Comparison of ENCODE assay signal across 27 mouse cellular contexts in genomic region chr17:79883198-79883597, GRCm38 (mm10). TPM values are rescaled to one million over a fixed set of nuclear protein-coding genes. Genes with fewer than 3 reads are reported as not detected.
DNase-seq lines count a peak whose midpoint lies in the region; ATAC-seq and TF ChIP-seq lines count a peak whose summit lies in the region.
"Had no signal": no experiment of that assay in that cellular context is flagged by ENCODE, and none has a peak within 500 bp of the region (broad histone marks: within the 10 kb centered on the region; RNA-seq: fewer than 3 reads in every experiment).

No protein-coding gene starts in this region.

- H3K27ac ChIP-seq in gastrocnemius, adult 2 months: peak overlapping the region; percentile 78
- no peak overlapping the region for H3K27ac ChIP-seq in kidney, postnatal 0 days
- no peak overlapping the region for H3K27ac ChIP-seq in midbrain, embryonic 10.5 days (replicated peaks)
- H3K27ac ChIP-seq in hindbrain, embryonic 12.5 days: no peak overlapping the region
- H3K27ac ChIP-seq: embryonic facial prominence, embryonic 13.5 days; forebrain, embryonic 12.5 days; heart, adult 2 months; heart, embryonic 15.5 days; hindbrain, embryonic 14.5 days; liver, embryonic 12.5 days; neural tube, embryonic 12.5 days; stomach, postnatal 0 days had no signal

- no peak overlapping the region for H3K9ac ChIP-seq in kidney, postnatal 0 days (ENCODE audit: low read depth, low read length)
- no peak overlapping the region for H3K9ac ChIP-seq in hindbrain, embryonic 12.5 days
- H3K9ac ChIP-seq: embryonic facial prominence, embryonic 13.5 days; forebrain, embryonic 12.5 days; heart, embryonic 15.5 days; hindbrain, embryonic 14.5 days; liver, embryonic 12.5 days; neural tube, embryonic 12.5 days had no signal

- H3K4me1 ChIP-seq in kidney, postnatal 0 days (replicated peaks; ENCODE audit: insufficient read depth, low read length): no peaks in the 10 kb centered on the region; the same call in 1 of the 2 replicates
- no peaks in the 10 kb centered on the region for H3K4me1 ChIP-seq in midbrain, embryonic 10.5 days
- H3K4me1 ChIP-seq in hindbrain, embryonic 12.5 days: no peaks in the 10 kb centered on the region
- H3K4me1 ChIP-seq: forebrain, embryonic 12.5 days had no signal

- no peak overlapping the region for H3K4me2 ChIP-seq in kidney, postnatal 0 days (ENCODE audit: low read length)
- H3K4me2 ChIP-seq in hindbrain, embryonic 12.5 days (replicated peaks): no peak overlapping the region
- H3K4me2 ChIP-seq: embryonic facial prominence, embryonic 13.5 days; forebrain, embryonic 12.5 days; heart, embryonic 15.5 days; hindbrain, embryonic 14.5 days; liver, embryonic 12.5 days; neural tube, embryonic 12.5 days had no signal

- intact Hi-C loops in gastrocnemius, adult 2 months (cut with DNase I): no loop called here

- no peaks in the 10 kb centered on the region for H3K9me3 ChIP-seq in kidney, postnatal 0 days (replicated peaks; ENCODE audit: low read length)
- H3K9me3 ChIP-seq in midbrain, embryonic 10.5 days (replicated peaks): no peaks in the 10 kb centered on the region
- no peaks in the 10 kb centered on the region for H3K9me3 ChIP-seq in hindbrain, embryonic 12.5 days (replicated peaks)
- H3K9me3 ChIP-seq: embryonic facial prominence, embryonic 13.5 days; forebrain, embryonic 12.5 days; heart, embryonic 15.5 days; liver, embryonic 12.5 days; neural tube, embryonic 12.5 days had no signal

- WGBS in kidney, postnatal 0 days: 13% methylated on average over 4 of the region's 4 CpGs
- WGBS in midbrain, embryonic 10.5 days: 78% methylated on average over 4 of the region's 4 CpGs
- 26% methylated on average over 4 of the region's 4 CpGs for WGBS in hindbrain, embryonic 12.5 days

- TF ChIP-seq CTCF in gastrocnemius, adult 2 months (IDR thresholded peaks at IDR 0.05): no peak
- TF ChIP-seq CTCF in kidney, postnatal 0 days (IDR thresholded peaks at IDR 0.05; ENCODE audit: low read depth): no peak

- DNase-seq in gastrocnemius, adult 2 months: no peak
- DNase-seq in gastrocnemius, adult 8-10 months (ENCODE audit: low spot score in 2 of 2): no peak
- DNase-seq in kidney, postnatal 0 days (ENCODE audit: low spot score): peak; percentile 81
- no peak for DNase-seq in kidney, adult 11 months
- DNase-seq in NIH3T3 (ENCODE audit: low read depth): peak; percentile 33
- no peak for DNase-seq in midbrain, embryonic 10.5 days (ENCODE audit: low spot score)
- DNase-seq: adrenal gland, postnatal 36 days; cerebellum, adult 9-10 months; heart, adult 2 months; heart, postnatal 36 days; kidney, adult 8-10 months; lung, adult 18-20 months; lung, postnatal 10 days; midbrain, embryonic 14.5 days; thymus, adult 2 months had no signal

- peak; percentile 29; the same call in 1 of the 2 replicates for ATAC-seq in kidney, postnatal 0 days (replicated peaks; ENCODE audit: low FRiP score, low read depth)
- peak; percentile 61 for ATAC-seq in granulocyte monocyte progenitor cell, adult 5-6 weeks (replicated peaks; ENCODE audit: poor library complexity, severe bottlenecking)
- ATAC-seq in hindbrain, embryonic 12.5 days (ENCODE audit: low FRiP score): no peak
- ATAC-seq: CD4-positive, CD25-positive, alpha-beta regulatory T cell, adult 4 months; inflammation-experienced regulatory T-cells, adult 6 months; liver, embryonic 12.5 days had no signal

- peak overlapping the region; percentile 5; the same call in 1 of the 2 replicates for H3K4me3 ChIP-seq in gastrocnemius, adult 2 months
- H3K4me3 ChIP-seq in kidney, postnatal 0 days (replicated peaks; ENCODE audit: low read depth, low read length): no peak overlapping the region
- no peak overlapping the region for H3K4me3 ChIP-seq in midbrain, embryonic 10.5 days
- H3K4me3 ChIP-seq in hindbrain, embryonic 12.5 days: no peak overlapping the region
- H3K4me3 ChIP-seq: embryonic facial prominence, embryonic 13.5 days; erythroblast, embryonic 14.5 days; forebrain, embryonic 12.5 days; heart, adult 2 months; heart, embryonic 15.5 days; liver, embryonic 12.5 days; neural tube, embryonic 12.5 days had no signal

- H3K27me3 ChIP-seq in kidney, postnatal 0 days (ENCODE audit: insufficient read depth, low read length): no peaks in the 10 kb centered on the region
- H3K27me3 ChIP-seq in midbrain, embryonic 10.5 days (ENCODE audit: low read depth, poor library complexity, severe bottlenecking): no peaks in the 10 kb centered on the region
- H3K27me3 ChIP-seq in hindbrain, embryonic 12.5 days: no peaks in the 10 kb centered on the region
- H3K27me3 ChIP-seq: embryonic facial prominence, embryonic 13.5 days; forebrain, embryonic 12.5 days; heart, embryonic 15.5 days; liver, embryonic 12.5 days; neural tube, embryonic 12.5 days had no signal

- H3K36me3 ChIP-seq in kidney, postnatal 0 days (ENCODE audit: insufficient read depth, low read length): no peaks in the 10 kb centered on the region
- no peaks in the 10 kb centered on the region for H3K36me3 ChIP-seq in midbrain, embryonic 10.5 days
- H3K36me3 ChIP-seq in hindbrain, embryonic 12.5 days: no peaks in the 10 kb centered on the region
- H3K36me3 ChIP-seq: embryonic facial prominence, embryonic 13.5 days; forebrain, embryonic 12.5 days; heart, embryonic 15.5 days; neural tube, embryonic 12.5 days had no signal

RNA-seq across cellular contexts. Expression of gene Atl2, which starts 12.7 kb away (rescaled TPM):
- 100 to 1,000 TPM; 119 to 137 TPM for total RNA-seq in gastrocnemius, adult 2 months (2021)
- 100 to 1,000 TPM; 140 to 155 (median 147) TPM for total RNA-seq in gastrocnemius, adult 8-10 months (2022)
- 28.2 and 30.7 TPM in 2 replicates for polyA plus RNA-seq in kidney, postnatal 0 days (2015; fragmentation: Nextera tagmentation; extraction: Ambion mirVana)
- 25.1 and 25.4 TPM in 2 replicates for total RNA-seq in granulocyte monocyte progenitor cell, adult 5-6 weeks (2014; fragmentation: Nextera tagmentation)
- total RNA-seq in granulocyte monocyte progenitor cell, adult 5-6 weeks (2017): 33.5 and 40.1 TPM in 2 replicates
- polyA plus RNA-seq in midbrain, embryonic 10.5 days (2016; fragmentation: Nextera tagmentation; extraction: Ambion mirVana): 36.2 and 37.7 TPM in 2 replicates
- 36.3 and 39.3 TPM in 2 replicates for polyA plus RNA-seq in hindbrain, embryonic 12.5 days (2016; fragmentation: Nextera tagmentation; extraction: Ambion mirVana)

Comparison
In these comparisons a context has a peak if more than half of its experiments do, and no peak if none do; other contexts are left out.
1. DNase-seq: peak in kidney, postnatal 0 days (single experiment) and NIH3T3 (single experiment); none in gastrocnemius, adult 2 months (single experiment), gastrocnemius, adult 8-10 months (0 of 2), kidney, adult 11 months (single experiment) and midbrain, embryonic 10.5 days (single experiment).